Mouse (Mus musculus) spleen, postnatal 14 days (tissue): ENCODE measurements around the gene Gm4894.

Experiments used
- DNase-seq, 2 experiments: peaks; one replicate each; pipeline ENCODE4 v3.0.0; 2021 to 2022; ENCODE audit warnings: low spot score in 2 of 2

Gene Gm4894

GRCm38 (mm10) chr9:49250231-49250630, at the start of gene Gm4894:
Gm4894 (plus strand) TSS chr9:49250531.
- no peak for DNase-seq

GRCm38 (mm10) chr9:49206331-49206730, 44.0 kb upstream of the Gm4894 start:
- no peak for DNase-seq

- DNase-seq, result no peak
Observed at GRCm38 (mm10) chr9:49211493-49211892, 38.8 kb upstream of the Gm4894 start.

GRCm38 (mm10) chr9:49214734-49215133, 35.6 kb upstream of the Gm4894 start:
- no peak for DNase-seq

- DNase-seq, result no peak
Observed at GRCm38 (mm10) chr9:49217626-49218607, 32.4 kb upstream of the Gm4894 start.

- no peak for DNase-seq
Observed at GRCm38 (mm10) chr9:49224488-49224887, 25.8 kb upstream of the Gm4894 start.

GRCm38 (mm10) chr9:49227442-49227841, 22.9 kb upstream of the Gm4894 start:
- DNase-seq, result no peak

GRCm38 (mm10) chr9:49229054-49229453, 21.3 kb upstream of the Gm4894 start:
- no peak for DNase-seq

- no peak for DNase-seq
Observed at GRCm38 (mm10) chr9:49246839-49247238, 3.5 kb upstream of the Gm4894 start.

GRCm38 (mm10) chr9:49268949-49269348, 18.6 kb downstream of the Gm4894 start:
- DNase-seq, result no peak

- DNase-seq, result no peak
Observed at GRCm38 (mm10) chr9:49273566-49273965, 23.2 kb downstream of the Gm4894 start.

GRCm38 (mm10) chr9:49275976-49276375, 25.6 kb downstream of the Gm4894 start:
- no peak for DNase-seq

- DNase-seq, result no peak
Observed at GRCm38 (mm10) chr9:49276542-49277334, 26.4 kb downstream of the Gm4894 start.

GRCm38 (mm10) chr9:49295101-49295500, 44.8 kb downstream of the Gm4894 start:
- no peak for DNase-seq

GRCm38 (mm10) chr9:49307576-49307975, 57.2 kb downstream of the Gm4894 start:
- DNase-seq, result no peak

- no peak for DNase-seq
Observed at GRCm38 (mm10) chr9:49310821-49311220, 60.5 kb downstream of the Gm4894 start.

GRCm38 (mm10) chr9:49318638-49319037, 68.3 kb downstream of the Gm4894 start:
- no peak for DNase-seq
